Mouse (Mus musculus): ENCODE measurements around the gene Cuedc1. TPM values are rescaled to one million over a fixed set of nuclear protein-coding genes. Genes with fewer than 3 reads are reported as not detected.

Cuedc1 gene
- total RNA-seq, 2 experiments from 2014 or later, result 0.84 TPM; not detected in 1

GRCm38 (mm10) chr11:88144100-88144499 lies 46.2 kb downstream of the Cuedc1 start:
- no peak for ATAC-seq (replicated peaks; ENCODE audit: low FRiP score, poor library complexity, severe bottlenecking)

- no peak for ATAC-seq (replicated peaks; ENCODE audit: low FRiP score, poor library complexity, severe bottlenecking)
Observed at GRCm38 (mm10) chr11:88145214-88146006, 47.6 kb downstream of the Cuedc1 start.

- ATAC-seq (replicated peaks; ENCODE audit: low FRiP score, poor library complexity, severe bottlenecking), result no peak
Observed at GRCm38 (mm10) chr11:88146264-88147060, 48.6 kb downstream of the Cuedc1 start.

- ATAC-seq (replicated peaks; ENCODE audit: low FRiP score, poor library complexity, severe bottlenecking), result no peak
Observed at GRCm38 (mm10) chr11:88147388-88147787, 49.5 kb downstream of the Cuedc1 start.

GRCm38 (mm10) chr11:88148015-88148637 lies 50.3 kb downstream of the Cuedc1 start:
- no peak for ATAC-seq (replicated peaks; ENCODE audit: low FRiP score, poor library complexity, severe bottlenecking)

GRCm38 (mm10) chr11:88148638-88149279 lies 50.9 kb downstream of the Cuedc1 start:
- no peak for ATAC-seq (replicated peaks; ENCODE audit: low FRiP score, poor library complexity, severe bottlenecking)

GRCm38 (mm10) chr11:88151379-88152155 lies 53.7 kb downstream of the Cuedc1 start:
- ATAC-seq (replicated peaks; ENCODE audit: low FRiP score, poor library complexity, severe bottlenecking), result no peak

- no peak for ATAC-seq (replicated peaks; ENCODE audit: low FRiP score, poor library complexity, severe bottlenecking)
Observed at GRCm38 (mm10) chr11:88153880-88154279, 56.0 kb downstream of the Cuedc1 start.

GRCm38 (mm10) chr11:88154500-88154899 lies 56.6 kb downstream of the Cuedc1 start:
- ATAC-seq (replicated peaks; ENCODE audit: low FRiP score, poor library complexity, severe bottlenecking), result no peak

GRCm38 (mm10) chr11:88155451-88155850 lies 57.6 kb downstream of the Cuedc1 start:
- no peak for ATAC-seq (replicated peaks; ENCODE audit: low FRiP score, poor library complexity, severe bottlenecking)

GRCm38 (mm10) chr11:88155998-88156397 lies 58.1 kb downstream of the Cuedc1 start:
- ATAC-seq (replicated peaks; ENCODE audit: low FRiP score, poor library complexity, severe bottlenecking), result no peak

GRCm38 (mm10) chr11:88156403-88156802 lies 58.5 kb downstream of the Cuedc1 start:
- no peak for ATAC-seq (replicated peaks; ENCODE audit: low FRiP score, poor library complexity, severe bottlenecking)

- ATAC-seq (replicated peaks; ENCODE audit: low FRiP score, poor library complexity, severe bottlenecking), result no peak
Observed at GRCm38 (mm10) chr11:88158842-88159246, 61.0 kb downstream of the Cuedc1 start.

- no peak for ATAC-seq (replicated peaks; ENCODE audit: low FRiP score, poor library complexity, severe bottlenecking)
Observed at GRCm38 (mm10) chr11:88159389-88159788, 61.5 kb downstream of the Cuedc1 start.

GRCm38 (mm10) chr11:88160316-88160715 lies 62.5 kb downstream of the Cuedc1 start:
- ATAC-seq (replicated peaks; ENCODE audit: low FRiP score, poor library complexity, severe bottlenecking), result no peak

- ATAC-seq (replicated peaks; ENCODE audit: low FRiP score, poor library complexity, severe bottlenecking), result no peak
Observed at GRCm38 (mm10) chr11:88161051-88161581, 63.3 kb downstream of the Cuedc1 start.

GRCm38 (mm10) chr11:88161651-88162362 lies 63.9 kb downstream of the Cuedc1 start:
- ATAC-seq (replicated peaks; ENCODE audit: low FRiP score, poor library complexity, severe bottlenecking), result no peak

- ATAC-seq (replicated peaks; ENCODE audit: low FRiP score, poor library complexity, severe bottlenecking), result no peak
Observed at GRCm38 (mm10) chr11:88162740-88163139, 64.9 kb downstream of the Cuedc1 start.
